Mouse (Mus musculus): Measurements from ENCODE around the gene 1700001O22Rik.

GRCm38 (mm10) chr2:30768529-30768928, 34.9 kb downstream of the 1700001O22Rik start:
- TF ChIP-seq CTCF (IDR thresholded peaks at IDR 0.05; ENCODE audit: low read depth) (no peak), EP300 (IDR thresholded peaks at IDR 0.05; ENCODE audit: low read depth) (no peak)

All from liver, embryonic 14.5 days (tissue).